Mouse (Mus musculus): ENCODE data around the gene Fnbp1. TPM values are rescaled to one million over a fixed set of nuclear protein-coding genes. Genes with fewer than 3 reads are reported as not detected.

The Fnbp1 gene
- polyA plus RNA-seq, 1 experiment: 101 TPM

DNA sequence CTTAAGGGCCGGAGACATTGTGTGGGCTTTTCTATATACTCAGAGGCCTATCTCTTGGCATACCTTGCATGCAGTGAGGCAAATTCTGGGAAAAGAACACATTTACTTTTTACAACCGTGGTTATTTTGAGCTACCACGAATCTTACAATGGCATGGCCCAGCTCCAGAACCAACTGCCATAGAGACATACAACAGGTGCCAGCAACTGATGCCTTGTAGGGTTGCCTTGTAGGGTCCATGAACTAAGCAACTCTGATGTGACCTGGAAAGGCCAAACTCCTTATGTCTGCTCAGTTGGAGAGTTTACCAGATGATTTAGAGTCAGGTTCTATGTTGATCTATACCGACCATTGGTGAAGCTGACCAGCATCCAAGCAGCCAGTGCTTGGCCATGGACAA, 147.0 kb downstream of the Fnbp1 start:
- no peak for DNase-seq (ENCODE audit: extremely low spot score in 1 of 2, low spot score in 1 of 2)

DNA sequence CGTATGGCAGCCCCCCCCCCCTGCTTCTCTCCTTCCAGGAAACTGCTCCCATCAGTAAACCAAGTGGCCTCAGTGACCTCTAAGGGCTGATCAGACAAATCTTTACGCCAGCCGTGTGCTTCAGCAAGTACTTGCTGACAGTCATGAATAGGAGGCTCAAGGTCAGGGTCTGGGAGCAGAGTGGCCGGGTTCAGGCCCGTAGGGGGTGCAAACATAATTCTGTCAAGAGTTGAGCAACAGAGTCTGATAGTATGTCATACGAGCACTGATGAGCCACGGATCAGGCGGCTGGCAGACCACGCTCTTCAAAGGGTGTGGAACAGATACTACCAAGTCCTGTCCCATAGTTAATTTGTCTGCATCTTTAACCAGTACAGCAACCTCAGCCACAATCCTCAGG, 151.6 kb downstream of the Fnbp1 start:
- DNase-seq (ENCODE audit: extremely low spot score in 1 of 2, low spot score in 1 of 2): no peak

DNA sequence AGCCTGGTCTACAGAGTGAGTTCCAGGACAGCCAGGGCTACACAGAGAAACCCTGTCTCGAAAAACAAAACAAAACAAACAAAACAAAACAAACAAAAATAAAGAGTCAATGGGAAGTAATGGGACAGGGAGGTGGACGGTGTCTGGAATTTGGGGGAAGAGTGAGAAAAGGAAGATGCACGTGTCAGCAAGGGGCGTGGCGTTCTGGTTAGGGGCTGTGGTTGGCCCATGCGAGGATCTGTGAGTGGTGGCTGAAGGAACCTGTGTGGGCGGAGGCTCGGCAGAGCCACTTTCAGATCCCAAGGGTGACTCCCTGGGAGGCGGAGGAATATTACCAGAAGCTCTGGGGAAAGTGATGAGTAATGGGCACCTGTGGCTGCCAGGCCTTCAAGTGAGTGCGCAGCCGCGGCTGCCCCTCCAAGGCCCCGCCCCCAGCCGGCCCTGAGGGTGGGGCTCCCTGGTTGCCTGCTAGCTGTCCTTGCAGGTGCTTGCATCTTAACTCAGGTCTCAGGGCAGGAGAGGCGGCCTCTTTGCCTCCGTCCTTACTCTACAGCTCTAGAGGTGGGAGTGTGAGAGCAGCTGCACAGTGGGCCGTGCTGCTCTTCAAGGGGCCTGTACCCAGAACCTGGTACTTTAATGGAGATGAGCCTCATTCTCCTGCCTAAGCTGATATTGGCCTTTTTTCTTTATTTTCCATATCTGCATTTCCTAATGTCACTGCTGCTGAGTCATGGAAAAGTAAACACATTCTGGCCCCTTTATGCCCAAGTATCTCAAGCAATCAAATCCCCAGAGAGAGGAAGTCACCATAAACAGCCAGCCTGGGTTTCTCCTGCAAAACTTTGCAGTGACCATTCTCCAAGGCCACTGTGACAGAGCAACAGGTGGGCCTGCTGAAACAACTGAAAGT, 156.4 kb downstream of the Fnbp1 start:
- DNase-seq (ENCODE audit: extremely low spot score in 1 of 2, low spot score in 1 of 2): peak in 1 of 2 experiments; percentile 48

DNA sequence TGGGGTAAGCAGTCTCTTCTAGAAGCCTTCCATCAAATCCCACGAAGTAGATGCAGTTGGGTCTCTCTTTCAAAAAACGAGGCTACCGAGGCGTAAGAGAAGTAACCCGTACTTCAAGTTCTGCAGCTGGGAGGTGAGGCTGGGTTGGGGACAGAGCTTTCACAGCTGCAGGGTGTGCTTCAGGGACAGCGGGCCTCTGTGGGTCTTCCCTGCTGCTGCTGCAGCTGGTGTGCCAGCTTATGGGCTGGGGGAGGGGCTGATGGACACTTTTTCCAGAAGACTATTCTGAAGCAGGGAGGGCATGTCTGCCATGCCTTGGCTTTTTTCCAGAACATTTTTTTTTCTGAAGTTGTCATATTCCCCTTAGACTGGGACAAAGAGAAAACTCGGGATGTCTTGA, 158.8 kb downstream of the Fnbp1 start:
- no peak for DNase-seq (ENCODE audit: extremely low spot score in 1 of 2, low spot score in 1 of 2)

DNA sequence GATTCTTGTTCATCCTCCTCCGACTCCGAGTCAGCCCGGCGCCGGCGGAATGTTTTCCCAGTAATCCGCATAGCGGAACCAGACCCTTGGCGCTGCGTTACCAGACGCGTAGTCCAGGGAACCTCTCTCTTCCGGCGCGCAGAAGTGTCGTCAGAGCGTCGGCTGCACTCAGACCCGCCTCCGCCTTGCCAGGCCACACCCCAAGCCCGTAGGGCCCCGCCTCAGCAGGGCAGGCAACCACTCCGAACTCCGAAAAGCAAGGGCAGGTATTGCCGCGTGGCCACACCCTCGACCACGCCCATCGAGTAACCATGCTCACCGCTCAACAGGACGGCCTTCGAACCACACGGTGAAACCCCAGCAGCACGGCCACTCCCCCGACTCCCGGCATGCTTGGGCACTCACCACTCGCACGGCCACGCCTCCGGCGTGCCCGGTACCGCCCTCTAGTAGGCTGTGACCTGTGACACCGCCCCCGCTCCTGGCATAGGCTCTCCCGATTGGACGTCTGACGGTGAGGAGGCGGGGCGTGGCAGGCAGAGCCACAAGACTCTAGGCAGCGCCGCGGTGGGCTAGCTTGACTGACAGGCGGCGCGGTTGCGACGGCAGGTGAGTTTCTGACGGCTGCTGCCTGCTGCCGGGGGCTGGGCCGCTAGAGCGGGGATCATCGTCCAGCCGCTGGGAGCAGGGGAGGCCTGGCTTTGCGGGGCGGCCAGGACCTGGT, 159.9 kb downstream of the Fnbp1 start, which contains the start of the genes BC005624 and Usp20:
Gene BC005624 (minus strand): TSS at position 412 of the 724 bp plus-strand sequence.
Gene Usp20 (plus strand): TSS at position 490 of the 724 bp plus-strand sequence.
- DNase-seq (ENCODE audit: extremely low spot score in 1 of 2, low spot score in 1 of 2): peak; percentile 99

Other genes starting within 250 kb of the Fnbp1 start
- gene Ptges, start 212.1 kb downstream of the Fnbp1 start, polyA plus RNA-seq (2012; rRNA removed): 8.3 and 9.3 TPM in 2 replicates
- gene Tor1b, start 189.0 kb downstream of the Fnbp1 start, polyA plus RNA-seq (2012; rRNA removed): 30.6 and 33.6 TPM in 2 replicates
- 45.7 and 53.9 TPM in 2 replicates for gene Tor1a, start 174.1 kb downstream of the Fnbp1 start, polyA plus RNA-seq (2012; rRNA removed)
- 114 and 118 TPM in 2 replicates for gene BC005624, start 159.8 kb downstream of the Fnbp1 start, polyA plus RNA-seq (2012; rRNA removed)
- gene Usp20, start 159.7 kb downstream of the Fnbp1 start, polyA plus RNA-seq (2012; rRNA removed): 43.4 and 48.1 TPM in 2 replicates
- 28.0 and 30.4 TPM in 2 replicates for gene Gpr107, start 10.3 kb upstream of the Fnbp1 start, polyA plus RNA-seq (2012; rRNA removed)
- 154 and 159 TPM in 2 replicates for gene Ncs1, start 103.8 kb upstream of the Fnbp1 start, polyA plus RNA-seq (2012; rRNA removed)
- gene Hmcn2, start 172.4 kb upstream of the Fnbp1 start, polyA plus RNA-seq (2012; rRNA removed): 2.0 TPM in 2 replicates

Data from frontal cortex, adult 2 months (tissue).